Mouse (Mus musculus) limb, embryonic 14.5 days (tissue): ENCODE measurements around the gene H2-DMa. TPM values are rescaled to one million over a fixed set of nuclear protein-coding genes. Genes with fewer than 3 reads are reported as not detected.
A peak's percentile ranks its signal among the peaks of the same experiment; 100 is the strongest.

Experiments used
- ATAC-seq: fragments of 200-750 bp; cut with Nextera tagmentation; 2 replicates; pipeline ENCODE4 v1.8.0; 2017; ENCODE audit warnings: low read depth, moderate number of reproducible peaks, moderate TSS enrichment; ENCODE audit not compliant: low FRiP score
- DNase-seq: peaks from one replicate; pipeline ENCODE4 v3.0.0-alpha.2; 2015; ENCODE audit warnings: low spot score
- H3K27ac ChIP-seq: fragments of 300-500 bp; sonication (generic); replicated peaks from 2 replicates; pipeline ENCODE4 v1.5.1; 2014; ENCODE audit warnings: low read depth, mild to moderate bottlenecking, low read length, moderate library complexity, mixed read lengths
- H3K27me3 ChIP-seq: fragments of 300-500 bp; sonication (generic); 2 replicates; pipeline ENCODE4 v1.6.1; 2014; ENCODE audit warnings: low read length, mixed read lengths; ENCODE audit not compliant: control insufficient read depth, insufficient read depth
- H3K36me3 ChIP-seq: fragments of 300-500 bp; sonication (generic); 2 replicates; pipeline ENCODE4 v1.6.1; 2014; ENCODE audit warnings: mild to moderate bottlenecking, low read length, moderate library complexity, mixed read lengths; ENCODE audit not compliant: control insufficient read depth, insufficient read depth
- H3K4me1 ChIP-seq: fragments of 300-500 bp; sonication (generic); 2 replicates; pipeline ENCODE4 v1.6.1; 2014; ENCODE audit warnings: antibody characterized with exemption, low read length, mixed read lengths; ENCODE audit not compliant: control insufficient read depth, insufficient read depth
- H3K4me2 ChIP-seq: fragments of 300-500 bp; sonication (generic); replicated peaks from 2 replicates; pipeline ENCODE4 v1.6.1; 2014; ENCODE audit warnings: low read depth, mild to moderate bottlenecking, low read length, moderate library complexity; ENCODE audit not compliant: severe bottlenecking
- H3K4me3 ChIP-seq: fragments of 300-500 bp; sonication (generic); replicated peaks from 2 replicates; pipeline ENCODE4 v1.5.1; 2014; ENCODE audit warnings: low read length
- H3K9ac ChIP-seq: fragments of 300-500 bp; sonication (generic); 2 replicates; pipeline ENCODE4 v1.6.1; 2014; ENCODE audit warnings: mild to moderate bottlenecking, low read depth, low read length, moderate library complexity; ENCODE audit not compliant: severe bottlenecking
- H3K9me3 ChIP-seq: fragments of 300-500 bp; sonication (generic); 2 replicates; pipeline ENCODE4 v1.6.1; 2016; ENCODE audit warnings: low read length; ENCODE audit not compliant: control insufficient read depth
- POLR2A ChIP-seq: fragments of 200-500 bp; IDR thresholded peaks from 2 replicates; pipeline ENCODE4 v1.8.0; 2012; ENCODE audit warnings: inconsistent platforms, mild to moderate bottlenecking, moderate library complexity, borderline replicate concordance; ENCODE audit not compliant: insufficient read depth, insufficient read length; ENCODE audit errors: extremely low read depth
- WGBS: fragments of 180-500 bp; shearing (Covaris S2); extraction: QIAGEN DNeasy Blood & Tissue Kit; methylation state at CpG from one replicate; pipeline ENCODE4 v1.1.7; 2014; 5-methylcytosine and 5-hydroxymethylcytosine counted together
- polyA plus RNA-seq, 2 experiments: library from polyadenylated mRNA; depleted of rRNA in 1 of 2; stranded (reverse) in 1 of 2; unstranded in 1 of 2; fragments of >200 nt; fragmentation: Nextera tagmentation in 1 of 2; extraction: Ambion mirVana in 1 of 2; gene quantifications; 2 replicates each; pipeline versions ENCODE4 v1.2.1 to v1.2.3; 2012 to 2014

H2-DMa gene
- polyA plus RNA-seq, 2 experiments, result 13.1 to 19.0 TPM

DNA sequence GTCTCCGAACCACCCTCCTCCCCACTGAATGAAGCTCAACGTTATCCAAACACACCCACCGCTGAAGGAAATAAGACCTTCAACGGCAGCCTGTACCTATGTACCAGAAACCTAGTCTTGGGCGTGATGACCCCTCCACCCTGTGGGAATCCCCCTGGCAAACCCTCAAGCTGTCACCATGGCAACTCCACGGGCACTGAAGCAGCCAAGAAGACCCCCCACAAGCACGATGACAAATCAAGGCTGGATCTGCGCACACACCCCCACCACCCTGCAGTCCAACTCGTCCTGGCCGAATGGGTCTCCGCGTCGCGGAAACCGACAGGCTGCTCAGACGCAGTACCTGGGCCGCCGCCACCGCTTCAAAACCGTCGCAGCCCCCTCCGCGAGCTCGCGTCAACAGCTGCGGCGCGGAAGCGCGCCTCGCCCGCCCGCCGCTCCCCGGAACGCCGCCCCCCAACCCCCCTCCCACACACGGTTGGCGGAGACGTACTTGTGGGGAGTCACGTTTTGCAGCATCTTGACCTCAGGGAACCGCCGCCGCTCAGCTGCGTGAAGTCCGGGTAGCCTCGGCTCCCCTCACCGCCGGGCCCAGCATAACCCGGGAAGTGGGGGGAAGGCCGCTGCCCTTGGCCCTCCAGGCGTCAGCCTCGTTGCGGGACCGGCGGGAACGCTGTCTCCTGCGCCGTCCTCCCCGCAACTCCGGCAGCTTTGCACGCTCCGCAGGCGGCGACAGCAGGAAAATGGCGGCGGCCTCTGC lies 1.0 kb upstream of the H2-DMa start:
- DNase-seq, result no peak
- H3K9me3 ChIP-seq, result no peaks in the 10 kb centered on the region
- TF ChIP-seq POLR2A, result no peak
- peak overlapping the region; percentile 97 for H3K9ac ChIP-seq
- peak overlapping the region; percentile 100 for H3K4me3 ChIP-seq
- no peak for ATAC-seq
- peaks cover 57% of the 10 kb centered on the region for H3K36me3 ChIP-seq
- under 1% methylated on average over 56 of the region's 67 CpGs for WGBS
- H3K27ac ChIP-seq, result peak overlapping the region; percentile 78
- H3K4me2 ChIP-seq, result peak overlapping the region; percentile 97
- H3K27me3 ChIP-seq, result no peaks in the 10 kb centered on the region
- H3K4me1 ChIP-seq, result peaks cover 19% of the 10 kb centered on the region

GRCm38 (mm10) chr17:34118873-34119248 lies 480 bp upstream of the H2-DMa start:
- ATAC-seq (peak; percentile 14), DNase-seq (no peak)
- H3K4me3 ChIP-seq, result peak overlapping the region; percentile 100
- peak overlapping the region; percentile 78 for H3K27ac ChIP-seq
- peak overlapping the region; percentile 97 for H3K4me2 ChIP-seq
- H3K4me1 ChIP-seq, result peaks cover 21% of the 10 kb centered on the region
- no peaks in the 10 kb centered on the region for H3K27me3 ChIP-seq
- H3K9me3 ChIP-seq, result no peaks in the 10 kb centered on the region
- no peak for TF ChIP-seq POLR2A
- H3K9ac ChIP-seq, result peak overlapping the region; percentile 97
- WGBS, result under 1% methylated on average over 28 of the region's 38 CpGs
- H3K36me3 ChIP-seq, result peaks cover 52% of the 10 kb centered on the region

- ATAC-seq, result 0 out of 2 replicates have a peak, but pooled peaks have one; percentile 4
- 0% methylated on average over 29 of the region's 42 CpGs for WGBS
Measured at GRCm38 (mm10) chr17:34120180-34120723, 911 bp downstream of the H2-DMa start.

DNA sequence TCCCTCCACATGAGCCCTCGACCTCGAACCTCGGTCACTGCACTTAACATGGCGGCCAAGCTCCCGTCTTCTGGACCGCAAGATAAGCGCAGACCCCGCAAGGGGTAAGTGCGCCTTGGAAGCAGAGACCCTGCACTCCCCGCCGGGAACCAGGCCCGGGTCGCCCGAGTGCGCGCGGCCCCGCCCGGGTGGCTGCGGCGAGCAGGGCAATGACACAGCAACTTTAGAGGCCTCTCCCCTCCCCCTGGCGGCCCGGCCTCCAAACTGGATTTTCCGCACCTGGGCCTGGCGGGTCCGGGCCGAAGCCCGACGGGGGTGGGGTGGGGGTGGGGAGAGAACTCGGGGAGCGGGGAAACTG lies 1.5 kb downstream of the H2-DMa start:
- peak overlapping the region; percentile 100 for H3K27ac ChIP-seq
- no peak for DNase-seq
- H3K27me3 ChIP-seq, result no peaks in the 10 kb centered on the region
- under 1% methylated on average over 26 of the region's 31 CpGs for WGBS
- ATAC-seq, result no peak
- peaks cover 32% of the 10 kb centered on the region for H3K36me3 ChIP-seq
- H3K4me1 ChIP-seq, result peaks cover 14% of the 10 kb centered on the region
- H3K4me2 ChIP-seq, result peak overlapping the region; percentile 97
- 0 out of 2 replicates have a peak, but pooled peaks have one; percentile 13 for TF ChIP-seq POLR2A
- H3K9me3 ChIP-seq, result no peaks in the 10 kb centered on the region
- peak overlapping the region; percentile 97 for H3K9ac ChIP-seq
- peak overlapping the region; percentile 100 for H3K4me3 ChIP-seq

More at GRCm38 (mm10) chr17:34120180-34120723, 911 bp downstream of the H2-DMa start:
- Histone ChIP-seq H3K4me1 (peaks cover 19% of the 10 kb centered on the region), H3K36me3 (peaks cover 38% of the 10 kb centered on the region), H3K4me3 (peak overlapping the region; percentile 100), H3K9ac (peak overlapping the region; percentile 97), H3K9me3 (no peaks in the 10 kb centered on the region), H3K4me2 (peak overlapping the region; percentile 97), H3K27me3 (no peaks in the 10 kb centered on the region), H3K27ac (peak overlapping the region; percentile 100)
- no peak; the same call in 1 of the 2 replicates for TF ChIP-seq POLR2A
- DNase-seq, result peak; percentile 88

DNA sequence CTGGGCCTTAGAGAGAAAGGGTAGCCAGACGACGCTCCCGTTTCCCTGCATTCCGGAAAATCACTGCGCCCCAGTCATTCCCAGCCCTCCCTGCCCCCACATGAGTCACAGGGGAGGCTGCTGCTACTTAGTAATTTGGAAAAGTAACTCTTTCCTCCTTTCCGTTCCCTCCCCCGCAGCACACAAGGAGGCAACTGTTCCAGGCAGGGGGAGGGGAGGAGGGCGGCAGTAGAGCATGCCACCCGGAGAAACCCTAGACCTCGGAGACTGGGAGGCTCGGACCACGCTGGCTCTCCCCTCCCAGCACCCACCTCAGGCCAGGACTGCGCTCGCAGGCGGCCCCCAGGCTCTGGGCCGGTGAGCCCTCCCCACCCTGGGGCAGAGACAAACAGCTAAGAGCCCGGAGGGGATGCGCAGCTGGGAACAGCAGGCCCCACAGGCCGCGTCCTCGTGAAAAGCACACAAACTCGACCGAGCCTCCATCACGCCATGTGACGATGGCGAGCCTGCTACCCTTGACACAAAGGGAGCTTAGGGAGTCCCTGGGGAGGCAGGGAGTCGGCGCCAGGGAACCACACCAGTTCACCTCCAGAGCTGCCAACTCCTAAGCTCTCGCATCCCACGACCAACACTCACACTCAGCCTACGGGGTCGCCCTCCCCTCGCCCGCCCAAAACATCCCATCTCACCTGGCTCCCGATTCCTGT lies 2.0 kb downstream of the H2-DMa start:
- Histone ChIP-seq H3K27me3 (no peaks in the 10 kb centered on the region), H3K4me3 (peak overlapping the region; percentile 100), H3K27ac (peak overlapping the region; percentile 100), H3K4me2 (peak overlapping the region; percentile 97), H3K9me3 (no peaks in the 10 kb centered on the region), H3K9ac (peak overlapping the region; percentile 97), H3K4me1 (peaks cover 12% of the 10 kb centered on the region), H3K36me3 (peaks cover 27% of the 10 kb centered on the region)
- ATAC-seq (peak; percentile 32), DNase-seq (peak; percentile 93)
- 0% methylated on average over 17 of the region's 35 CpGs for WGBS
- TF ChIP-seq POLR2A, result no peak; the same call in 1 of the 2 replicates
